Mouse (Mus musculus): ENCODE measurements at regions not wholly inside any gene's neighbourhood (a gene's known extent, or its start where the extent isn't known, plus 50 kb on each side); places are given as distances from the start of the nearest gene placed in this dataset.

DNA sequence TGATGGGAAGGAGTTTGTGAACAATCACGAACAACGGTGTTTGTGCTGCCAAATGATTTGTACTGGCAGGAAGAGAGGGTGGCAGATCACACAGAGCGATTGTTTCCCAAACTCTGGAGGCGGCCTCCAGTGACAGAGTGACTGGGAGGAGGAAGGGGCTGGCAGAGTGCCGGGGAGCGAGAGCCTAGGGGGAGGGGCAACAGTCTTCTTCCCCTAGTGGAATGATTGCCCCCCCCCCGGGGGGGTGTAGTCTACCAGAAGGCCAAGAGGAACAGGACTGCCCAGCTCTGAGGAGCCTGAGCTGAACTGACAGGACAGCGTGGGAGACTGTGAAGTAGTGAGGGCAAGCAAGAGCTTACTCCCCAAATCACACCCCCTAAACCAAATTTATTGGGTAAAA, 199.9 kb upstream of the Rpl38 start:
- TF ChIP-seq FLI1 (IDR thresholded peaks at IDR 0.05; ENCODE audit: low read length) (no peak), GATA1 (IDR thresholded peaks at IDR 0.05; ENCODE audit: borderline replicate concordance, low read length) (no peak)
